Mouse (Mus musculus): ENCODE data around the gene 4933428G20Rik.

Gene 4933428G20Rik

GRCm38 (mm10) chr11:97502846-97503245, 2.7 kb upstream of the 4933428G20Rik start:
- no peak for DNase-seq

- no peak for DNase-seq
Observed at GRCm38 (mm10) chr11:97502383-97502782, 2.2 kb upstream of the 4933428G20Rik start.

DNA sequence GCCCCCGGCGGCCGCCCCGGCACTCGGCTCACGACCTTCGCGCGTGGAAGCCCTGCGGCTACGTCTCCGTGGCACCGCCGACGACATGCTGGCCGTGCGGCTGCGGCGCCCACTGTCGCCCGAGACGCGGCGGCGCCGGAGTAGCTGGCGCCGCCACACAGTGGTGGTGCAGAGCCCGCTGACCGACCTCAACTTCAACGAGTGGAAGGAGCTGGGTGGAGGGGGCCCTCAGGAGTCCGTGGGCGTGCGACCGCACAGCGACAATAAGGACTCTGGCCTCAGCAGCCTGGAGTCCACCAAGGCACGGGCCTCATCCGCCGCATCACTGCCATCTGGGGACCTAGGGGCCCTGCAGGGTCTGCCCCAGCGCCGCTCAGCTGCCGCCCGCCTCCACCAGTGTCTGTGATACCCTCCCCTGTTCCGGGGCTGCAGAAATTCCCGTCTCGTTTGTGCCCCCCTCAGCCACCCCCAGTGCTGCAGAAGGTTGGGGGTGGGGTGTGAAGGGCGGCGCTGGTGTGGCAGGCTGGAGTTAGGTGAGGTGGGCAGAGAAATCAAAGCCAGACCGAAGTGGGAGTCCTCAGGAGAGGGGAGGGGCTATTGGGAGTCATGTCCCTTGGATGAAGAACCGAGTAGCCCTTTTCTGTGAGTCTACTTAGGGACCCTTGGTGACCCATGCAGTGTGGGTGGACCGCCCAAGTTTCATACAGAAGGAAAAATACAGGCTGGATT, 744 bp upstream of the 4933428G20Rik start:
- DNase-seq = no peak

DNA sequence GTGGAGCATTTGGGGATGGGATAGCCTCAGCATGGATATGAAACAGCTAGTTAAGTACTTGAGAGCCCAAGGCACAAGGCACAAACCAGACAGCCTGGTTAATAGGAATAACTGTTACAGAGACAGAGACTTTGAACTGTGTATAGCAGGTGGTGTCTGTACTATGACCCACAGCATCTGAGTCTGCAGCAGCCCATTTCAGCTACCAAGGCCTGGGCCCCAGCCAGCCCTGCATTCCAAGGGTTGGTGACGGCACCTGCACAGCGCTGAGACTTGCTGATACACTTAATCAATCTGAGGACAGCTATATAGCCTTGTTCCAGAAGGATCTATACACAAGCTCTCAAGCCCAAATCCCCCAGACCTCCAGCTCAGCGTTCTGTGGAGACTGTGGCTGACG, 2.6 kb downstream of the 4933428G20Rik start:
- peak; percentile 92 for DNase-seq

DNA sequence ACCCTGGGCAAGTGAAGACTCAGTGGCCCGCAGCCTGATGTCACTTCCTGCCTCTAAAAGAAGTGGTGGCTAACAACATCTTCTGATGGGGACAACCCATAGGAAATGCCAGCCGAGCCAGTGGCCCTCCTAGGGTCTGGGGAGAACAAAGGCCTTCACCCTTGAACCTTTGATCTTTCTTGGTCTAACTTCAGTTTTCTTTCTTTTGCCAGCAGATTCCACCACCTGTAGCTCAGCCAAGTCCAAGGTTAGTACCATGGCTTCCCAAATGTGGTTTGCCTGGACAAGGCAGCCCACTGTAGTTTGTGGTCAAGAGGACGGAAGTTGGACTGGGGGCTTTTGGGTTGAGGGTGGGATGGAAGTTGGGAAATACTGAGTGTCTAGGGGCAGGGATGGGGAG, 7.3 kb downstream of the 4933428G20Rik start:
- DNase-seq = peak; percentile 53

- DNase-seq = no peak
Observed at GRCm38 (mm10) chr11:97491640-97492039, 8.5 kb downstream of the 4933428G20Rik start.

DNA sequence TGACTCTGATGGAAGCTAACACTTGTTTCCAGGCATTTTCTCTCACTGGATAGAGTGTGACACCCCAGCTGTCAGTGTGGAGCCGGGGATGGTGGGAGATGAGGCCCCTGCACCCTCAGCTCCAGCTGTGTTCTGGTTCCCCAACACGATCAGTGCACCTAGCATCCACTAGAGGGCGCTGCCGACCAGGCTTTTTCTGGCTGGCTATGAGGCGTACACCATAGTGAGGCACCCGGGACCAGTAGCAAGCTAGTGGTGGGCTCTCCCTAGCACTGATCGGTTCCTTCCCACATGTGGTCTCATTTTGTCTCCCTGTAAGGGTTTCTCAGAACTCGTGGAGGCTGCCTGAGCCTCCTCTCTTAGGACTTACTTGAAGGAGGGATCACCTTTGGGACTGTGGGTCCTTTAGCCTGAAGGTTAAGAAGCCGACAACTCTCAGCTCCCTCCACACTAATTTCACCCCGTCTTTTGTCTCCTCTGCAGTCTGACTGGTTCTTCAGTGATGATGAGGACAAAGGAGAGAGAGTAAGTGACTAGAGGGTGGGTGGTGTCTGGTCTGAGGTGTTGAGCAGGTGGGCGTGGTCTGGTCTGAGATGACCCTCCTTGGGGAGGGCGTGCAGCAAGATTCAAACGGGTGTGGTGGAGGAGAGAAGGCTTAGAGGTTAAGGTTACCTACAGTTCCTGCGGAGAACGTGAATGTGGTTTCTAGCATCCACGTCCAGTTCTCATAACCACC, 10.4 kb downstream of the 4933428G20Rik start:
- DNase-seq = peak; percentile 81

DNA sequence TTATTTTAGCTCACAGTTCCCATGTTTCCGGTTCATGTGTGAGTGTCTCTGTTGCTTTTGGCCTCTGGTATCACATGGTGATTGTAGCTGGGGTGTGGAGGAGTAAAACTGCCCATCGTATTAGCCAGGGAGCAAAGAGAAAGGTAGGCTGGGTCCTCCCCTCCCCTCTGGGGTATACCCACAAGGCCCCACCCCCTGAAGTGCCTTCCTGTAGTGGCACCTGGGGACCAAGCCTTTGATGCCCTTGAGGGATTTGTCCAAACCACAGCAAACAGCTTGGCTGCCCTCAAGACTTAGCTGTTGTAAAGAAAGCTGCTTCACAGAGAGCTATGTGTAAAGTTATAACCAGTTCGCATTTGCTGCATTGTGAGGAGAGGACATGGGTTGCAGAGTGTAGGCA, 12.5 kb downstream of the 4933428G20Rik start:
- DNase-seq = no peak

DNA sequence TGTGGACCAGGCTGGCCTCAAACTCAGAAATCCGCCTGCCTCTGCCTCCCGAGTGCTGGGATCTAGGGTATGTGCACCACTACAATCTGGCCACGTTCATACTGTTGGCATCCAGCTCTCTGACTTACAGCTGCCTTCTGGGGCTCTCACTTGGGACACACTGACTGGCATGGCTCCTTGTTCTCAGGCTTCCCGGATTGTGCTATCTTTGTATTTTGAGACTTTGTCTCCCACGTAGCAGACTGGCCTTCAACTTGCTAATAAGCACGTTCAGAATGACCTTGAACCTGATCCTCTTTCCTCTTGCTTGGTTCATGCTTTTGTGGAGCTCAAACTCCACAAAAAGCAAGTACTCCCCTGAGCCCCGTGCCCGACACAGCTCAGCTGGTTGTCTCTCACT, 14.5 kb downstream of the 4933428G20Rik start:
- no peak for DNase-seq

- DNase-seq = no peak
Observed at GRCm38 (mm10) chr11:97479824-97480223, 20.3 kb downstream of the 4933428G20Rik start.

DNA sequence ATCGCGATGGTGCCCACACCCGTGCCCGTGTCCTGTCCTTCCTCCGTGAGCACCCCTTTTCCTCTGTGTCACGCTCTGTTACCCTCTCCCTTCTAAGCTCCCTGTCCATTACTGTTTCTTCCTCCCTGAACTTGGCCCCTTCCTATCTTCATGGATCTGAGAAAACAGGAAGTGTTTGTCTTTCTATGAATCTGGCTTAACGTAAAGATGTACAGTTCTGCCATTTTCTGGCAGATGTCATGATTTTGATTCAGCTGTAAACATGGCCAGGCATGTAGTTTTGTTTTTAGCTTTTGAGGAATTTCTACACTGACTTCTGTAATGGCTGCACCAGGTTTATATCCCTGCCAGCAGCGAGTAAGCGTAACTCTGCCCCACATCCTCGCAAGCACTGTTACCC, 21.1 kb downstream of the 4933428G20Rik start:
- DNase-seq = no peak

DNA sequence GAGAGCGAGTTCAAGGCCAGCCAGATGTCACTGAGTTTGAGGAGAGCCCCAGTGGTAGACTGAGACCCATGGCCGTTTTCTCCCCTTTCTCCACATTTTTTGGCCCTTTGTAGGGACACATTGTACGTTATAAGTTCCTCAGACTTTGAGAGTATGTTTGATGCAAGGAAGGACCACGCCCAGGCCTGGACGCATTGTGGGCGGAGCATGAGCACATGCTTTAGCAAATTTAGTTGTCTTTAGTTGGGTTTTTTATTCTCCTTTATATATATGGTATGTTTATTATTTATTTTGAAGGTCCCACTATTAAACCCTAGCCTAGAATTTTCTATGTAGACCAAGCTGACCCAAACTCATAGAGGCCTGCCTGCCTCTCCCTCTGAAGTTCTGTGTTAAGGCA, 21.8 kb downstream of the 4933428G20Rik start:
- no peak for DNase-seq

- no peak for DNase-seq
Observed at GRCm38 (mm10) chr11:97477431-97477830, 22.7 kb downstream of the 4933428G20Rik start.

DNA sequence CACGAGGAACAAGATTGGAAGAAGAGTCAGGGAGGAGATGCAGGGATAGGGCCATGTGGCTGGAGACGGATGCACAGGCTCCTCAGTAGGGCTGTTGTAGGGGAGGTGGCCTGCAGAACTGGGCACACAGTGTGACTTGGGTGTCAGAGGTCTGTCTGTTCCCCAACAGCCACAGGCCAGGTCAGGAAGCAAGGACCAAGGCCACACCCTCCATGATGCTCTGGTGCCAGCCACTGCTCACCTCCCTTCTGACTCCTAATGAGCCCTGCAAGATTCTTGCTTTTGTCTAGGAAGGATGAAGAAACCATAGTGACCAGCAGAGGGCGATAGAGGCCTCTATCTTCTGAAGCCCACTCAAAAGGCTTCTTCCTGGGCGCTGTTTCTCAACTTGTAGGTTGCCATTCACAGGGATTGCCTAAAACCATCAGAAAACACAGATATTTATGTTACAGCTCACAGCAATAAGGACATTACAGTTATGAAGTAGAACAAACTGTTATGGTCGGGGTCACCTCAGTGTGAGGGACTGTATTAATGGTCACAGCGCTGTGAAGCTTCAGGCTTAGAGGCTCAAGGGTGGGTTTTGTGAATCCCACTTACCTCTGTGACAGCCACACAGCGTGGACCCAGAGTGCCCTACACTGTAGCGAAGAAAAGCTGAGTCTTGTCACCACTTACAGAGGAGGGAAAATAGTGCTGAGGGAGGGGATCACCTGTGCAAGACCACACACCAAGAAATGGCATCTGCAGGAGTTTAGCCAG, 23.6 kb downstream of the 4933428G20Rik start:
- peak; percentile 64 for DNase-seq

DNA sequence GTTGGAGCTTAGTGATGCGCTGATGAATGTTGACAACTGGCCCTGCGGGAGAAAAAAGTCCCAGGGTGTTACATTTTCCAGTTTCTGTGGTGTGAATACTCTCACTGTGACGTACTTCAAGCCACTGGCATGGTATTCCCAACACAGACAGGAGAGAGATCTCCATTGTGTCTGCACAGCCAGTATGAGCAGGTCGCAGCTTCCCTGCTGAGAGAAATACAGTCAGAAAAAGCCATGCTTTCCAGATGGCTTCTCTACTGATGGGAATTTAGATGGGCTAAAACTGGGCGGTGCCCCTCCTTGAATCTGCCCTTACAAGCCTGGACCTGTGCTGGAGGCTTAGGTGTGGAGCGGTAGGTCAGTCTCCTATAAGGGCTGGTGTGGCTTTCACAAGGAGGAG, 28.9 kb downstream of the 4933428G20Rik start:
- no peak for DNase-seq

- no peak for DNase-seq
Observed at GRCm38 (mm10) chr11:97469828-97470227, 30.3 kb downstream of the 4933428G20Rik start.

DNA sequence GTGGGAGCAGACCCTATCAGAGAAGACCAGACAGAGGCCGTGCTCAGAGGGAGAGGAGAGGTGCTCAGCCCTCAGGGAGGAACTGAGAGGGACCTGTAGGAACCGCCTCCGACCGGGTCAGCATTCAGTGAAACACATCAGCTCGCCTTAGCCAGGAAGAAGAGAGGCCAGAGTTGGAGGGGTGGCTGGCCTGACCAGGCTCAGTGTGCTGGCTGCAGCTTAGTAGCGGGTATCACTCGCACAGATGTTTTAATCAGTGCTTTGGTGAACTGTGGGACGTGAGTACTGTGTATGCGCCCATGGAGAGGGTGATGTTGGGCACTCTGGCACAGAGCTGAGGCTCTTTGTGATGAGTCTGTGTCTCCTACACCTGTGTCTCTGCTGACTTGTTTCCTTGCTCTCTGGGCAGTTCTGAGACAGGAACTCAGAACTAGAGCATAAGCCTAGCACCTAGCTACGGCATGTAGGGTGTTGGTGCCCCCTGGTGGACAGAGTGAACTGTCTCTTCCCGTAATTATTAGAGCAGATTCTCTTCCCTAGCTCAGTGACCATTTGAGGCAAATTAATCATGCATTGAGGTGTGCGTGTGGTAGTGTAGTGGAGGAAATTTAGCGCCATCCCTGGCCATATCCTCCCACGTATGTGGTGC, 31.4 kb downstream of the 4933428G20Rik start:
- peak; percentile 88 for DNase-seq

DNA sequence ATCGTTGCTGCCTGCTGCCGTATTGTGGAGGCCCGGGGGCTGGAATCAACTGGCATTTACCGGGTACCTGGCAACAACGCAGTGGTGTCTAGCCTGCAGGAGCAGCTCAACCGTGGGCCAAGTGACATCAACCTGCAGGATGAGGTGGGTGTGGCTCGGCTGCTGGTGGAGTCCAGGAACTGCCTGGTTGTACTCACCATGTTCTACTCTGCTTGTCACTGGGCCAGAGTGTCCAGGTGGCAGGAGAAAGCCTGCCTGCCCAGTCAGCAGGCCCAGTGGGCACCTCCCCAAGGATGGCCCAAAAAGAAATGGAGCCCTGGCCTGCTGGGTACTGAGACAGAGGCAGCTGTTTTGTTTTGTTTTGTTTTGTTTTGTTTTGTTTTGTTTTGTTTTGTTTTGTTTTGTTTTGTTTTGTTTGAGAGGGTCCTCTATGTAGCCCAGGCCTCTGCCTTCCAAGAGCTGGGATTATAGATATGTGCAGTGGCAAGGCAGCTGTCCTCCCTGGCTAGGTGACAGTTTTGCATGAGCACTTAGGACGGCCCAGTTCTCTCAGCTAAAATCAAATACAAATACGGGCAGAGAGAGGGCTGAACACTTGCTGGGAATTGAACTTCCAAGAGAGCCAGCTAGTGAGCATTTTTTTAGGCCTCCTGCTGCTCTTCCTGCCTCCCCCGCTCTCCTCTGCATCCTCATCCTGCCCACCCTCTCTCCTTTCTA, 33.5 kb downstream of the 4933428G20Rik start:
- no peak for DNase-seq

GRCm38 (mm10) chr11:97465957-97466356, 34.2 kb downstream of the 4933428G20Rik start:
- DNase-seq = no peak

GRCm38 (mm10) chr11:97463991-97464390, 36.1 kb downstream of the 4933428G20Rik start:
- no peak for DNase-seq

DNA sequence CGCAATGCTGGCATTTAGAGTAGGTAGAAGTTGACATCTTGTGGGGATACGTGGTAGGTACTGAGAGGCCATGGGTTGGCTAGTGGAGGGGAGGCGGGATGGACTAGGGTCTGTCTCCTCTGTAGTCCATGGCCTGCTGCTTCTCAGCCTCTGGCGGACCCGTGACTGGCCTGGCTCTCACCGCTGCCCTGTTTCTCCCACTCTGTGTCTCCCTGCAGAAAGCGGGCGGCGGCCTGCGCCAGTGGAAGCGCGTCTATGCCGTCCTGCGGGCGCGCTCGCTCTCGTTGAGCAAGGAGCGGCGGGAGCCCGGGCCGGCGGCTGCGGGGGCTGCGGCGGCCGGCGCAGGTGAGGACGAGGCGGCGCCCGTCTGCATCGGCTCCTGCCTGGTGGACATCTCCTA, 37.0 kb downstream of the 4933428G20Rik start:
- DNase-seq = no peak

GRCm38 (mm10) chr11:97462538-97462937, 37.6 kb downstream of the 4933428G20Rik start:
- no peak for DNase-seq

All from kidney, adult 9 months (tissue).